Mouse (Mus musculus): ENCODE results near the gene Olfr1031. TPM values are rescaled to one million over a fixed set of nuclear protein-coding genes. Genes with fewer than 3 reads are reported as not detected.

Olfr1031 gene
- not detected in 2 replicates for polyA plus RNA-seq (2012; rRNA removed)

GRCm38 (mm10) chr2:85990004-85990403, at the start of gene Olfr1031:
Gene Olfr1031 (plus strand): TSS chr2:85990304.

DNA sequence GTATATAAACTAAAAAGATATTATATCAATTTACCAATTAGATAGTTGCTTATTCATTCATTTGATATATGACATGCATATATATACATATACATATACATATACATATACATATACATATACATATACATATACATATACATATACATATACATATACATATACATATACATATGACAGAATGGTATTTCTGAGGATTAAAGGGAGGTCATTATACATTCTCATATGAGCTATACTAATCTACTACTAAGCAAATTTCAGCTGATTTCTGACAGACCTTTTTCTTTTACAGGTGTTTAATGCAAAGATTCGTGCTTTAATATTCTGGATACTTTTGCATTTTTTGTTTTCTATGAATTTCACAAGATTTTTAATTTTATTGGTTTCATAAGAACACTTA, 40.0 kb upstream of the Olfr1031 start, which contains the start of gene Olfr1028:
Gene Olfr1028, plus strand, starts transcription at position 301 of the 400 bp plus-strand sequence.

GRCm38 (mm10) chr2:85973595-85973994, 16.5 kb upstream of the Olfr1031 start, which contains the start of gene Olfr1029:
Gene Olfr1029 (plus strand): TSS chr2:85973895.

GRCm38 (mm10) chr2:85978976-85979375, 11.1 kb upstream of the Olfr1031 start, which contains the start of gene Olfr1030:
Gene Olfr1030 (plus strand): TSS chr2:85979276.

GRCm38 (mm10) chr2:86005240-86005639, 15.1 kb downstream of the Olfr1031 start, which contains the start of gene Olfr1032:
Gene Olfr1032 (plus strand): TSS chr2:86005540.

DNA sequence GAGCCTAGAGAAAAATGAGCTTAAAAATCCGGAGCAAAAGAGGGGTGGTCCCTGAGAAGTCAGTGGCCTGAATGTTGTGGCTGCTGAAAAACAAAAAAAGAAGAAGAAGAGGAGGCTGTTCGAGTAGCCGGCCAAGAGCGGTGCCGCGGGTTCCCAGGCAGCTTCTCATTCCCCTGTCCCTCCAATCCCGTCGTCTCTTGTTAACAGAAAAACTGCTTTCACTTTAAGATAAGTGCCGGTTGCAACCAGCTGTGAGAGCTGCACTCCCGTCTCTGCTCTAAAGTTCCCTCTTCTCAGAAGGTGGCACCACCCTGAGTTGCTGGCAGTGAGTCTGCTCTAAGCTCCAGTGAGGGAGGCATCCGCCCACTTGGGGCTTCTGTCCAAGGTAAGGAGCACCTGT, 30.3 kb downstream of the Olfr1031 start, which contains the start of gene Olfr1033:
Gene Olfr1033, plus strand, starts transcription at position 228 of the 400 bp plus-strand sequence.

Other genes starting within 250 kb of the Olfr1031 start
- not detected in 2 replicates for gene Olfr1012, start 227.5 kb upstream of the Olfr1031 start, polyA plus RNA-seq (2012; rRNA removed)
- gene Olfr1013, start 223.2 kb upstream of the Olfr1031 start, polyA plus RNA-seq (2012; rRNA removed): not detected in 2 replicates
- gene Olfr1014, start 217.6 kb upstream of the Olfr1031 start, polyA plus RNA-seq (2012; rRNA removed): not detected in 2 replicates
- gene Olfr1015, start 208.3 kb upstream of the Olfr1031 start, polyA plus RNA-seq (2012; rRNA removed): not detected in 2 replicates
- not detected in 2 replicates for gene Olfr1016, start 187.8 kb upstream of the Olfr1031 start, polyA plus RNA-seq (2012; rRNA removed)
- gene Olfr1018, start 171.8 kb upstream of the Olfr1031 start, polyA plus RNA-seq (2012; rRNA removed): not detected in 2 replicates
- gene Olfr1019, start 144.8 kb upstream of the Olfr1031 start, polyA plus RNA-seq (2012; rRNA removed): not detected in 2 replicates
- not detected in 2 replicates for gene Olfr1020, start 143.3 kb upstream of the Olfr1031 start, polyA plus RNA-seq (2012; rRNA removed)
- gene Olfr1022, start 121.7 kb upstream of the Olfr1031 start, polyA plus RNA-seq (2012; rRNA removed): not detected in 2 replicates
- gene Olfr1023, start 104.7 kb upstream of the Olfr1031 start, polyA plus RNA-seq (2012; rRNA removed): not detected in 2 replicates
- not detected in 2 replicates for gene Olfr1024, start 85.3 kb upstream of the Olfr1031 start, polyA plus RNA-seq (2012; rRNA removed)
- gene Olfr1025-ps1, start 75.1 kb upstream of the Olfr1031 start, polyA plus RNA-seq (2012; rRNA removed): not detected in 2 replicates
- not detected in 2 replicates for gene Olfr1026, start 68.7 kb upstream of the Olfr1031 start, polyA plus RNA-seq (2012; rRNA removed)
- not detected in 2 replicates for gene Olfr1028, start 39.9 kb upstream of the Olfr1031 start, polyA plus RNA-seq (2012; rRNA removed)
- gene Olfr1029, start 16.4 kb upstream of the Olfr1031 start, polyA plus RNA-seq (2012; rRNA removed): not detected in 2 replicates
- not detected in 2 replicates for gene Olfr1030, start 11.0 kb upstream of the Olfr1031 start, polyA plus RNA-seq (2012; rRNA removed)
- gene Olfr1032, start 15.2 kb downstream of the Olfr1031 start, polyA plus RNA-seq (2012; rRNA removed): not detected in 2 replicates
- gene Olfr1033, start 30.3 kb downstream of the Olfr1031 start, polyA plus RNA-seq (2012; rRNA removed): 0.34 and 0.35 TPM in 2 replicates
- gene Olfr1034, start 55.6 kb downstream of the Olfr1031 start, polyA plus RNA-seq (2012; rRNA removed): 0.03 and 0.04 TPM in 2 replicates
- not detected in 2 replicates for gene Olfr1036, start 83.7 kb downstream of the Olfr1031 start, polyA plus RNA-seq (2012; rRNA removed)
- not detected in 2 replicates for gene Olfr1037, start 97.1 kb downstream of the Olfr1031 start, polyA plus RNA-seq (2012; rRNA removed)
- not detected in 2 replicates for gene Olfr1039, start 145.6 kb downstream of the Olfr1031 start, polyA plus RNA-seq (2012; rRNA removed)
- not detected in 2 replicates for gene Olfr1040, start 156.4 kb downstream of the Olfr1031 start, polyA plus RNA-seq (2012; rRNA removed)
- gene Olfr1042, start 171.5 kb downstream of the Olfr1031 start, polyA plus RNA-seq (2012; rRNA removed): not detected in 2 replicates
- not detected in 2 replicates for gene Olfr1043, start 177.2 kb downstream of the Olfr1031 start, polyA plus RNA-seq (2012; rRNA removed)
- gene Olfr1044, start 187.5 kb downstream of the Olfr1031 start, polyA plus RNA-seq (2012; rRNA removed): not detected in 2 replicates
- not detected in 2 replicates for gene Olfr52, start 195.4 kb downstream of the Olfr1031 start, polyA plus RNA-seq (2012; rRNA removed)
- not detected in 2 replicates for gene Olfr1045, start 212.7 kb downstream of the Olfr1031 start, polyA plus RNA-seq (2012; rRNA removed)
- not detected in 2 replicates for gene Olfr1046, start 229.0 kb downstream of the Olfr1031 start, polyA plus RNA-seq (2012; rRNA removed)
- not detected in 2 replicates for gene Olfr1047, start 241.1 kb downstream of the Olfr1031 start, polyA plus RNA-seq (2012; rRNA removed)
- gene Olfr1048, start 250.0 kb downstream of the Olfr1031 start, polyA plus RNA-seq (2012; rRNA removed): not detected in 2 replicates